Mouse (Mus musculus) embryonic facial prominence, embryonic 14.5 days (tissue): ENCODE results near the gene Spata48. TPM values are rescaled to one million over a fixed set of nuclear protein-coding genes. Genes with fewer than 3 reads are reported as not detected.
A peak's percentile ranks its signal among the peaks of the same experiment; 100 is the strongest.

Experiments
- ATAC-seq: fragments of 200-750 bp; cut with Nextera tagmentation; 2 replicates; pipeline ENCODE4 v1.8.0; 2017; ENCODE audit warnings: low read depth, moderate number of reproducible peaks, moderate TSS enrichment
- DNase-seq: peaks from one replicate; pipeline ENCODE4 v3.0.0-alpha.2; 2015; ENCODE audit warnings: low spot score
- H3K27ac ChIP-seq: fragments of 300-500 bp; sonication (generic); replicated peaks from 2 replicates; pipeline ENCODE4 v1.5.1; 2014; ENCODE audit warnings: low read depth, mild to moderate bottlenecking, low read length, moderate library complexity
- H3K27me3 ChIP-seq: fragments of 300-500 bp; sonication (generic); replicated peaks from 2 replicates; pipeline ENCODE4 v1.6.1; 2014; ENCODE audit warnings: low read length; ENCODE audit not compliant: control insufficient read depth, insufficient read depth
- H3K36me3 ChIP-seq: fragments of 300-500 bp; sonication (generic); 2 replicates; pipeline ENCODE4 v1.6.1; 2014; ENCODE audit warnings: low read length, mixed read lengths; ENCODE audit not compliant: control insufficient read depth, insufficient read depth
- H3K4me1 ChIP-seq: fragments of 300-500 bp; sonication (generic); 2 replicates; pipeline ENCODE4 v1.6.1; 2014; ENCODE audit warnings: antibody characterized with exemption, low read length; ENCODE audit not compliant: control insufficient read depth, insufficient read depth
- H3K4me2 ChIP-seq: fragments of 300-500 bp; sonication (generic); 2 replicates; pipeline ENCODE4 v1.6.1; 2014; ENCODE audit warnings: low read depth, mild to moderate bottlenecking, low read length, moderate library complexity, mixed read lengths
- H3K4me3 ChIP-seq: fragments of 300-500 bp; sonication (generic); 2 replicates; pipeline ENCODE4 v1.5.1; 2014; ENCODE audit warnings: low read depth, mild to moderate bottlenecking, low read length
- H3K9ac ChIP-seq: fragments of 300-500 bp; sonication (generic); 2 replicates; pipeline ENCODE4 v1.6.1; 2014; ENCODE audit warnings: low read depth, mild to moderate bottlenecking, low read length, moderate library complexity, mixed read lengths
- H3K9me3 ChIP-seq: fragments of 300-500 bp; sonication (generic); 2 replicates; pipeline ENCODE4 v1.6.1; 2016; ENCODE audit warnings: low read length; ENCODE audit not compliant: control insufficient read depth
- WGBS: fragments of 180-500 bp; shearing (Covaris S2); extraction: QIAGEN DNeasy Blood & Tissue Kit; methylation state at CpG from one replicate; pipeline ENCODE4 v1.1.7; 2014; 5-methylcytosine and 5-hydroxymethylcytosine counted together
- polyA plus RNA-seq: library from polyadenylated mRNA; unstranded; fragments of >200 nt; fragmentation: Nextera tagmentation; extraction: Ambion mirVana; gene quantifications from 2 replicates; pipeline ENCODE4 v1.2.1, GENCODE M21; 2014

Gene Spata48
- polyA plus RNA-seq, result 0.65 and 2.5 TPM in 2 replicates

DNA sequence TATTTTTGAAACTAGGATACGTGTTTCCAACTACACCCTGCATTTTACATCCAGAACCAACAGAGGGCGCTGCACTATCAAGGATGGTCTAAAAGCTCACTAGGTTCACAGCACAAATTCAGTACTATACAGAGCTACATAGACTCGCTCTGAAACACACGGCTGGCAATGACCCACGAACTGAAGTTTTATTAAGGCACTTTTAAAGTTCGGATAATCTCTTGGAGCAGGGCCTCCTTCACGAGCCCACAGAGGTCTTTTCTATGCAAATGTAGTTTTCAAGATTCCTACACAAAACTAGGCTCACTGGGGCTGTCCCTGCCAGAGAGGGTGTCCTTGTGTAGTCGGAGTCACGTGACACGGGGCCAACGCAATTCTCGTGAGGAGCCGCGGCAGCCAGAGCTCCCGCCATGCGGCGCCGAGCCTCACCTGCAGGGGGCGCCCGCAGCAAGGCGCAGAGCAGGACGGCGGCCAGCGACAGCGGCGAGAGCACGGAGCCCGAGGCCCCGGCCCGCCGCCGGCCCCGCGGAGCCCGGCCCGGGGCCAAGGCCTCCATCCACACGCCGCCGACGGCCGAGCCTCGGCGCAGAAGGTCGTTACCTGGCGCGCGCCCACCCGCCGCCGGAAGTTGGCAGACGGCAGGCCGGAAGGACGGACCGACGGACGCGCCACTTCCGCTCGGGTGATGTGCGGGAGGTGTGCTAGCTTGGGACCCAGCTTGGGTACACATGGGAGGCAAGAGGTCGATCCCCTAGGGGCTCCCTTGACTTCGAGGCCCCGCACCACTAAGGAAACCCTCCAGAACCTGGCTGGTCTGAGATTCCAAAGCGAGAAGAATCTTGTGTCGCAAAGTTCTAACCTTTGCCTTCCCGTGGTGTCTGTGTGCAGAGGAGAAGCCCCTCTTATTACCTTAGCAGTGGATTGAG, at the start of gene Spata48, which contains the start of gene Zpbp:
Gene Spata48 (plus strand): TSS at position 460 of the 926 bp plus-strand sequence.
Gene Zpbp (minus strand): TSS at position 774 of the 926 bp plus-strand sequence.
- Histone ChIP-seq H3K9me3 (no peaks in the 10 kb centered on the region), H3K4me2 (peak within 1 kb of the TSS; percentile 79), H3K9ac (peak within 1 kb of the TSS; percentile 79), H3K27me3 (no peaks in the 10 kb centered on the region), H3K36me3 (no peaks in the 10 kb centered on the region), H3K4me3 (peak within 1 kb of the TSS; percentile 63), H3K4me1 (peaks cover 3% of the 10 kb centered on the region; the same call in 1 of the 2 replicates), H3K27ac (peak within 1 kb of the TSS; percentile 80)
- WGBS, result 8% methylated on average over 22 of the region's 66 CpGs
- ATAC-seq (peak; percentile 97), DNase-seq (peak; percentile 95)

DNA sequence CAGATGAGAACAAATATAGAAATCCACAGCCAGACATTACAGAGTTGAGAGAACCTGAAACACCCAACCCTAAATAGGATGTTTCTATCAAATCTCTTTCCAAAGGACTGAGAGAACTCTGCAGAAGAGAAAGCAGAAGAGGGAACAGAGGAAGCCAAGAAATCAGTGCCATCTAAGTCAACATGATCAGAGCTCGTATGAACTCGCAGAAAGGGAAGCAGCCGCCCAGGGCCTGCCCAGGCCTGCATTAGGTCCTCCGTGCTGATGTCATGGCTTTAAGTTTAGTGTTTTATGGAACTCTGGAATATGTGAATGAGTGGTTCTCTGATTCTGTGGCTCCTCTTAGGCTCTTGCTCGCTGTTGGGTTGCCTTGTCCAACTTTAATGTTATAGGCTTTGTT, 47.7 kb upstream of the Spata48 start:
- no peak overlapping the region for H3K27ac ChIP-seq
- H3K4me2 ChIP-seq, result no peak overlapping the region
- H3K4me1 ChIP-seq, result no peaks in the 10 kb centered on the region
- H3K36me3 ChIP-seq, result no peaks in the 10 kb centered on the region
- H3K27me3 ChIP-seq, result no peaks in the 10 kb centered on the region
- H3K9me3 ChIP-seq, result no peaks in the 10 kb centered on the region
- no peak overlapping the region for H3K9ac ChIP-seq
- DNase-seq (no peak), ATAC-seq (no peak)
- no peak overlapping the region for H3K4me3 ChIP-seq
- WGBS, result 79% methylated on average over 5 of the region's 5 CpGs

DNA sequence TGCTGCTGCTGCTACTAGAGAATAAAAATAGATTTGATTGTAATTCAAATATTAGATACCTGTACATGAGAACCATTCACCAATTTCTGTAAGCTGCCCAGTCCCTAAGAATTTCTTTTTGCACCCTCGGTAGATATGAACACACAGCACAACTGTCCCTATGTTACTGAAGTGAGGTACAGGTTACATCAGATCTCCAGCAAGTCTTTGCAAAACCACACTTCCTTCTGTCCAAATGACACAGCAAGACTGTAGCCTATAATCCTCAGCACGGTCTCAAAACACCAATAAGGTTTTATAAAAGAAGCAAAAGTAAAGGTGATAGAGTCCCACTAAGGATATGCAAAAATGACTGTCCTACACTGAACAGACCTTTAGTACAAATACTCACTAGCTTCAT, 44.5 kb upstream of the Spata48 start:
- Histone ChIP-seq H3K27ac (no peak overlapping the region), H3K27me3 (no peaks in the 10 kb centered on the region), H3K4me2 (no peak overlapping the region), H3K36me3 (no peaks in the 10 kb centered on the region), H3K9ac (no peak overlapping the region), H3K4me3 (no peak overlapping the region), H3K4me1 (no peaks in the 10 kb centered on the region), H3K9me3 (no peaks in the 10 kb centered on the region)
- 71% methylated on average over 2 of the region's 2 CpGs for whole genome bisulfite sequencing
- DNase-seq, result no peak
- ATAC-seq, result no peak

DNA sequence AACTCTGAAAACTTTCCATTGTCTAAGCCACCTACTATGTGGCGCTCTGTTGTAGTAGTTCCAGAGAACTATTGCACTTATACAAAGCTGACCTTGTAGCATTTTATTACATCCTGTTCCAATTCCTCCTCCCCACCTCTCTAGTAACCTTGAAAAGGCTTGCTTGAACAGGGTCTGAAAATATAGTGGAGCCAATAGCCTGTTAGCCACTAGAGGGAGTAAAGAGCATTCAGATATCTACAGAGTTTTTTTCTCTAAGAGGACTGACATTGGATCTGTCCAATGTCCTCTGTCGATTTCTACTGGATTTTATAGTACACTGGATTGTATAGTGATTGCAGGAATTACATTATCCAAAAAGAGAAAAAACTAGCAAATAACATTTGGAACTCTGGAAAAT, 6.9 kb upstream of the Spata48 start:
- Histone ChIP-seq H3K4me2 (no peak overlapping the region), H3K9ac (no peak overlapping the region), H3K4me3 (no peak overlapping the region), H3K27me3 (no peaks in the 10 kb centered on the region), H3K4me1 (no peaks in the 10 kb centered on the region), H3K9me3 (no peaks in the 10 kb centered on the region), H3K36me3 (no peaks in the 10 kb centered on the region), H3K27ac (no peak overlapping the region)
- DNase-seq (peak; percentile 3), ATAC-seq (no peak; the same call in 1 of the 2 replicates)
- WGBS, result 24% methylated on average over 2 of the region's 2 CpGs

DNA sequence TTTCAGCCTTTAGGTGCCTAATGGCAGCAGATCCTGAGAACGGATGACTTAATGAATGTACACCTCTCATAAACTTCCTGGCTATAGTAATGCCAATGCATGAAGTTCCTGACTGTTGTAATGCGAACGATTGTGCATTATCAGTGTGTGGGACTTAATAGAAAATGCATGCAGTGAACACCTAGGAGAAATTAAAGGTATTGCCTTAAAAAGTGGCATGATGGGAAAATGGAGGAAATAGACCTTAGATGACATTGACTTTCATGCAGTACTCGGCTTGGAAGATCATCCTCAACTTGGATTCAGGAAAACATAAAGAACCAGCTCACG, 632 bp downstream of the Spata48 start:
- Histone ChIP-seq H3K4me3 (peak overlapping the region; percentile 63), H3K9me3 (no peaks in the 10 kb centered on the region), H3K36me3 (no peaks in the 10 kb centered on the region), H3K27me3 (no peaks in the 10 kb centered on the region), H3K4me1 (peaks cover 3% of the 10 kb centered on the region; the same call in 1 of the 2 replicates), H3K27ac (peak overlapping the region; percentile 80; the same call in 1 of the 2 replicates), H3K9ac (peak overlapping the region; percentile 79), H3K4me2 (peak overlapping the region; percentile 79)
- ATAC-seq (no peak), DNase-seq (no peak)
- WGBS, result 80% methylated on average over 5 of the region's 5 CpGs

DNA sequence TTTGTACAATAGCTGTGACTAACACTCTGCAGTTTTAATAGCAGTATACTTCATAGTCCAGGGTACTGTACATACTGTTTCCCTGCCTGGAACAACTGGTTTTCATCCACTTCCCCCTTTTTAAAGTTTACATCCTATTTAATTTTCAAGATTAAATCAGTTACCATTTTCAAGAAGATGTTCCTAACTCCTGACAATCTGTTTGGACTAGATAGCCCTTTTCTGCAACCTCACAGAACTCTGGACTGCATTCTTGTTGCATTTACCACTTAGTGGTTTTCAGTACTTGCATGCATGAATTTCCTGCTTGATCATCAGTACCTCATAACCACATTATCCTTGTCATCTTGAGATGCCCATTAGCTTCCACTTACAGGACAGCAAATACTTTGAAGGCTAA, 7.0 kb downstream of the Spata48 start:
- ATAC-seq (no peak), DNase-seq (no peak)
- no peaks in the 10 kb centered on the region for H3K9me3 ChIP-seq
- no peak overlapping the region for H3K4me2 ChIP-seq
- no peaks in the 10 kb centered on the region for H3K27me3 ChIP-seq
- H3K4me3 ChIP-seq, result no peak overlapping the region
- H3K4me1 ChIP-seq, result no peaks in the 10 kb centered on the region
- no peak overlapping the region for H3K9ac ChIP-seq
- H3K36me3 ChIP-seq, result no peaks in the 10 kb centered on the region
- no peak overlapping the region for H3K27ac ChIP-seq

DNA sequence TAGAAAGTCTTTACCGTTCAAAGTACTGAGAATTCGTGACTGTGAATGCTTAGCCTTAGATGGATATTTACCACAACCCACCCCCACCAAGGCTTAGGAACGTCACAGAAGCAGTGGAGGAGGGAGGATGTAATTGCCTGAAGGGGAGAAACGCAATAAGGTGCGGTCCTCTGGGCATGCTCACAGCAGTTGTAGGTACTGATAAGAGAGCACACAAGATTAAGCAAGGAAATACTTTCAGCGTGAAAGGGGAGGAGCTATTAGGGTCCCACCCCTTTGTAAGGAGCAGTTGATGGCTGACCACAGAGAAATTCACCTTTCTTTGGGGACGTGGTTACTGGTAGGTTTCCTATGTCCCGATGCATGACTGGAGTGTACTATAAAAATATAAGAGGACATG, 22.5 kb downstream of the Spata48 start:
- no peaks in the 10 kb centered on the region for H3K27me3 ChIP-seq
- H3K9me3 ChIP-seq, result no peaks in the 10 kb centered on the region
- H3K4me2 ChIP-seq, result no peak overlapping the region
- ATAC-seq, result no peak
- no peak for DNase-seq
- no peak overlapping the region for H3K27ac ChIP-seq
- H3K36me3 ChIP-seq, result no peaks in the 10 kb centered on the region
- H3K4me3 ChIP-seq, result no peak overlapping the region
- 46% methylated on average over 8 of the region's 8 CpGs for WGBS
- H3K9ac ChIP-seq, result no peak overlapping the region
- no peaks in the 10 kb centered on the region for H3K4me1 ChIP-seq

DNA sequence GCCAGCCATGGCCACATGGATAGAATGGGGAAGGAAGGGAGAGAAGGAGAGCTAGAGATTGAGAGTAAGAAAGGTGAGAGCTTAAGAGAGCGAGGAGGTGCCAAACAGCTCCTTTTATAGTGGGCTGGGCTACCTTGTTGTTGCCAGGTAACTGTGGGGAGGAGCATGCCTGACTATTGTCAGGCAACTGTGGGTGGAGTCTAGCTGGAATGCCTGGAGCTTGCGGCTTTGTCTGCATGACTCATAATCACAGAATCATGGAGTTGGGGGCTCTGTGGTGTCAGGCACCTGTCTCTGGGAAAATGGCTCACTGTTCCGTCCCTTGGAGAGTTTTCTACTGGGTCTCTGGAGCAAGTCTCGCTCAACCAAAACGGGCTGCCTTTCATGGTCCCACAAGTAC, 30.1 kb downstream of the Spata48 start:
- no peaks in the 10 kb centered on the region for H3K9me3 ChIP-seq
- no peaks in the 10 kb centered on the region for H3K36me3 ChIP-seq
- no peaks in the 10 kb centered on the region for H3K4me1 ChIP-seq
- H3K4me3 ChIP-seq, result no peak overlapping the region
- no peak for ATAC-seq
- H3K4me2 ChIP-seq, result no peak overlapping the region
- H3K27ac ChIP-seq, result no peak overlapping the region
- no peak overlapping the region for H3K9ac ChIP-seq
- H3K27me3 ChIP-seq, result no peaks in the 10 kb centered on the region
- WGBS, result 71% methylated on average over 5 of the region's 5 CpGs
- no peak for DNase-seq

DNA sequence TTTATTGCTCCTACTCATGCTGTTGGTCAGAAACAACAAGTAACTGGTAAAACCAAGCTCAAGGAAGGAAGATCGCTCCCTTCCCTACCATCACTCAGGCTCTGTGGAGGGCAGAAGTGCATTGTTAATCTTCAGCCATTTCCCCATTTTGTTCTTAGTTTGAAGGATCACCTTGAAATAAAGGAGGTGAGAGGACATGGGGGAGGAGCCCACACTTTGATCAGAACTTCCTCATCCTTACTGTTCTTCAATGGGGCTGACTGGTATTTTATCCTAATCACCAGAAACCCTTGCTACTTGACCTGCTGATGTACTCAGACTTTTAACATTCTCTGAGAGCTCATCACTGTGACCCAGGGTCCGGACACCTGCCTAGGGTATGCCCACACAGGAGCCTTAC, 33.8 kb downstream of the Spata48 start:
- no peak overlapping the region for H3K9ac ChIP-seq
- no peaks in the 10 kb centered on the region for H3K36me3 ChIP-seq
- no peak overlapping the region for H3K4me2 ChIP-seq
- ATAC-seq (no peak), DNase-seq (no peak)
- no peak overlapping the region for H3K27ac ChIP-seq
- H3K9me3 ChIP-seq, result no peaks in the 10 kb centered on the region
- no peak overlapping the region for H3K4me3 ChIP-seq
- H3K27me3 ChIP-seq, result no peaks in the 10 kb centered on the region
- H3K4me1 ChIP-seq, result no peaks in the 10 kb centered on the region
- 92% methylated on average over 2 of the region's 2 CpGs for WGBS
